ENCODE assay signal across 18 mouse cellular contexts in genomic region chr9:74531986-74532385, GRCm38 (mm10).
DNase-seq lines count a peak whose midpoint lies in the region; ATAC-seq lines count a peak whose summit lies in the region.
"Had no signal": no experiment of that assay in that cellular context is flagged by ENCODE, and none has a peak within 500 bp of the region (broad histone marks: within the 10 kb centered on the region; RNA-seq: fewer than 3 reads in every experiment).

No protein-coding gene starts in this region.

- no peak overlapping the region for H3K27ac ChIP-seq in forebrain, embryonic 11.5 days (ENCODE audit: low read depth, low read length)
- no peak overlapping the region for H3K27ac ChIP-seq in forebrain, embryonic 16.5 days (ENCODE audit: low read length)
- no peak overlapping the region for H3K27ac ChIP-seq in neural tube, embryonic 15.5 days (replicated peaks)
- H3K27ac ChIP-seq in hindbrain, embryonic 12.5 days, result peak overlapping the region; percentile 30
- no peak overlapping the region for H3K27ac ChIP-seq in heart, embryonic 10.5 days
- H3K27ac ChIP-seq: heart, adult 2 months; liver, embryonic 12.5 days had no signal

- H3K9me3 ChIP-seq in forebrain, embryonic 11.5 days (ENCODE audit: control insufficient read depth, low read length), result no peaks in the 10 kb centered on the region
- no peaks in the 10 kb centered on the region for H3K9me3 ChIP-seq in forebrain, embryonic 16.5 days (ENCODE audit: control insufficient read depth, low read length)
- H3K9me3 ChIP-seq in neural tube, embryonic 15.5 days (replicated peaks), result no peaks in the 10 kb centered on the region
- H3K9me3 ChIP-seq in hindbrain, embryonic 12.5 days (replicated peaks), result no peaks in the 10 kb centered on the region
- no peaks in the 10 kb centered on the region for H3K9me3 ChIP-seq in heart, embryonic 10.5 days
- H3K9me3 ChIP-seq: liver, embryonic 12.5 days had no signal

- 6% methylated on average over 3 of the region's 3 CpGs for WGBS in forebrain, embryonic 11.5 days
- WGBS in forebrain, embryonic 16.5 days, result 13% methylated on average over 3 of the region's 3 CpGs
- 37% methylated on average over 3 of the region's 3 CpGs for WGBS in neural tube, embryonic 15.5 days
- WGBS in hindbrain, embryonic 12.5 days, result 24% methylated on average over 3 of the region's 3 CpGs
- WGBS in heart, embryonic 10.5 days, result 59% methylated on average over 3 of the region's 3 CpGs

- H3K4me2 ChIP-seq in forebrain, embryonic 11.5 days (ENCODE audit: low read depth, low read length, severe bottlenecking), result no peak overlapping the region
- H3K4me2 ChIP-seq in forebrain, embryonic 16.5 days (ENCODE audit: low read length), result no peak overlapping the region
- no peak overlapping the region for H3K4me2 ChIP-seq in neural tube, embryonic 15.5 days
- H3K4me2 ChIP-seq in hindbrain, embryonic 12.5 days (replicated peaks), result no peak overlapping the region
- H3K4me2 ChIP-seq: liver, embryonic 12.5 days; lung, embryonic 14.5 days had no signal

- H3K27me3 ChIP-seq in forebrain, embryonic 11.5 days (ENCODE audit: control insufficient read depth, insufficient read depth, low read length), result no peaks in the 10 kb centered on the region
- no peaks in the 10 kb centered on the region for H3K27me3 ChIP-seq in forebrain, embryonic 16.5 days (replicated peaks; ENCODE audit: control insufficient read depth, insufficient read depth, low read length)
- no peaks in the 10 kb centered on the region for H3K27me3 ChIP-seq in neural tube, embryonic 15.5 days (replicated peaks)
- H3K27me3 ChIP-seq in hindbrain, embryonic 12.5 days, result no peaks in the 10 kb centered on the region
- no peaks in the 10 kb centered on the region for H3K27me3 ChIP-seq in heart, embryonic 10.5 days (ENCODE audit: insufficient read depth, poor library complexity, severe bottlenecking)
- H3K27me3 ChIP-seq: liver, embryonic 12.5 days had no signal

- H3K4me1 ChIP-seq in forebrain, embryonic 11.5 days (replicated peaks; ENCODE audit: control insufficient read depth, insufficient read depth, low read length), result 0 out of 2 replicates have a peak, but pooled peaks cover 3% of the 10 kb centered on the region
- peaks cover 7% of the 10 kb centered on the region; the same call in 1 of the 2 replicates for H3K4me1 ChIP-seq in forebrain, embryonic 16.5 days (replicated peaks; ENCODE audit: control insufficient read depth, insufficient read depth, low read length)
- 0 out of 2 replicates have a peak, but pooled peaks cover 3% of the 10 kb centered on the region for H3K4me1 ChIP-seq in neural tube, embryonic 15.5 days
- H3K4me1 ChIP-seq in hindbrain, embryonic 12.5 days, result peaks cover 10% of the 10 kb centered on the region
- H3K4me1 ChIP-seq in heart, embryonic 10.5 days, result no peaks in the 10 kb centered on the region
- H3K4me1 ChIP-seq: liver, embryonic 12.5 days had no signal

- no peaks in the 10 kb centered on the region for H3K36me3 ChIP-seq in forebrain, embryonic 11.5 days (ENCODE audit: control insufficient read depth, insufficient read depth, low read length)
- no peaks in the 10 kb centered on the region for H3K36me3 ChIP-seq in forebrain, embryonic 16.5 days (ENCODE audit: control insufficient read depth, insufficient read depth)
- H3K36me3 ChIP-seq in neural tube, embryonic 15.5 days, result no peaks in the 10 kb centered on the region
- no peaks in the 10 kb centered on the region for H3K36me3 ChIP-seq in hindbrain, embryonic 12.5 days
- no peaks in the 10 kb centered on the region for H3K36me3 ChIP-seq in heart, embryonic 10.5 days
- H3K36me3 ChIP-seq: liver, embryonic 12.5 days had no signal

- peak; percentile 56 for DNase-seq in forebrain, embryonic 11.5 days (ENCODE audit: low spot score)
- DNase-seq in neural tube, embryonic 10.5 days (ENCODE audit: extremely low spot score, low spot score), result peak; percentile 31
- DNase-seq in retina, embryonic 14.5 days (ENCODE audit: low spot score), result peak; percentile 75
- no peak for DNase-seq in layer of hippocampus, postnatal 14 days (ENCODE audit: low spot score in 2 of 2)
- no peak for DNase-seq in heart, embryonic 10.5 days (ENCODE audit: low spot score)
- DNase-seq: adrenal gland, adult 8-10 months; cerebellum, adult 11 months; cerebellum, postnatal 36 days; gastrocnemius, postnatal 14 days; heart, adult 2 months; heart, postnatal 14 days; lung, embryonic 14.5 days; lung, postnatal 4 days; right cerebral cortex, adult 18-20 months had no signal

- peak; percentile 71 for ATAC-seq in forebrain, embryonic 11.5 days (replicated peaks; ENCODE audit: low FRiP score)
- ATAC-seq in forebrain, embryonic 16.5 days, result no peak
- ATAC-seq in neural tube, embryonic 15.5 days (ENCODE audit: low FRiP score), result no peak
- peak; percentile 68 for ATAC-seq in hindbrain, embryonic 12.5 days (ENCODE audit: low FRiP score)
- ATAC-seq: liver, embryonic 12.5 days had no signal

- no peak overlapping the region for H3K4me3 ChIP-seq in forebrain, embryonic 11.5 days (ENCODE audit: low read depth, low read length)
- H3K4me3 ChIP-seq in forebrain, embryonic 16.5 days (replicated peaks; ENCODE audit: low read length), result no peak overlapping the region
- H3K4me3 ChIP-seq in neural tube, embryonic 15.5 days (replicated peaks), result no peak overlapping the region
- no peak overlapping the region for H3K4me3 ChIP-seq in hindbrain, embryonic 12.5 days
- no peak overlapping the region for H3K4me3 ChIP-seq in heart, embryonic 10.5 days
- H3K4me3 ChIP-seq: heart, adult 2 months; liver, embryonic 12.5 days had no signal

- no peak overlapping the region for H3K9ac ChIP-seq in forebrain, embryonic 11.5 days (ENCODE audit: low read length)
- no peak overlapping the region for H3K9ac ChIP-seq in forebrain, embryonic 16.5 days (replicated peaks; ENCODE audit: low read depth, low read length)
- no peak overlapping the region for H3K9ac ChIP-seq in neural tube, embryonic 15.5 days (replicated peaks)
- no peak overlapping the region for H3K9ac ChIP-seq in hindbrain, embryonic 12.5 days
- H3K9ac ChIP-seq: liver, embryonic 12.5 days; lung, embryonic 14.5 days had no signal

Comparison
In these comparisons a context has a peak if more than half of its experiments do, and no peak if none do; other contexts are left out.
1. ATAC-seq: peak in forebrain, embryonic 11.5 days (single experiment) and hindbrain, embryonic 12.5 days (single experiment); none in forebrain, embryonic 16.5 days (single experiment) and neural tube, embryonic 15.5 days (single experiment).
2. DNase-seq: peak in forebrain, embryonic 11.5 days (single experiment), neural tube, embryonic 10.5 days (single experiment) and retina, embryonic 14.5 days (single experiment); none in layer of hippocampus, postnatal 14 days (0 of 2) and heart, embryonic 10.5 days (single experiment).